ENCODE assay signal across 18 mouse cellular contexts in genomic region chr13:45569932-45570331, GRCm38 (mm10).
A peak's percentile ranks its signal among the peaks of the same experiment; 100 is the strongest.
DNase-seq lines count a peak whose midpoint lies in the region; ATAC-seq lines count a peak whose summit lies in the region.
"Had no signal": no experiment of that assay in that cellular context is flagged by ENCODE, and none has a peak within 500 bp of the region (broad histone marks: within the 10 kb centered on the region; RNA-seq: fewer than 3 reads in every experiment).

No protein-coding gene starts in this region.

- no peaks in the 10 kb centered on the region; the same call in none of the 2 replicates for H3K36me3 ChIP-seq in heart, embryonic 11.5 days (ENCODE audit: control insufficient read depth, insufficient read depth, low read length)

- intact Hi-C loops in heart, postnatal 10 days (cut with DNase I) = no loop called here

- WGBS in heart, embryonic 11.5 days (ENCODE audit: insufficient replicate concordance) = 67% methylated on average over 7 of the region's 7 CpGs

- no peak overlapping the region for H3K27ac ChIP-seq in heart, embryonic 11.5 days (ENCODE audit: low read depth, low read length)
- H3K27ac ChIP-seq: embryonic facial prominence, embryonic 15.5 days; heart, embryonic 15.5 days; hindbrain, postnatal 0 days; limb, embryonic 13.5 days; midbrain, embryonic 13.5 days; stomach, postnatal 0 days had no signal

- H3K9me3 ChIP-seq in heart, embryonic 11.5 days (replicated peaks; ENCODE audit: control insufficient read depth, low read length) = no peaks in the 10 kb centered on the region
- H3K9me3 ChIP-seq: embryonic facial prominence, embryonic 15.5 days; heart, embryonic 15.5 days; limb, embryonic 13.5 days; midbrain, embryonic 13.5 days had no signal

- no peak for ATAC-seq in heart, embryonic 11.5 days (replicated peaks; ENCODE audit: insufficient number of reproducible peaks, low FRiP score, low TSS enrichment)
- no peak for ATAC-seq in megakaryocyte-erythroid progenitor cell, adult 5-6 weeks (replicated peaks; ENCODE audit: low FRiP score, low TSS enrichment, poor library complexity, severe bottlenecking)
- ATAC-seq: CD4-positive, CD25-positive, alpha-beta regulatory T cell, adult 4 months; forebrain, embryonic 14.5 days; hindbrain, postnatal 0 days; liver, postnatal 0 days; midbrain, embryonic 13.5 days had no signal

- H3K4me2 ChIP-seq in heart, embryonic 11.5 days = no peak overlapping the region
- H3K4me2 ChIP-seq: embryonic facial prominence, embryonic 15.5 days; heart, embryonic 15.5 days; limb, embryonic 13.5 days; midbrain, embryonic 13.5 days had no signal

- peak; percentile 37 to 53 for DNase-seq in heart, postnatal 10 days
- DNase-seq in 3134 (ENCODE audit: extremely low read depth, insufficient read length, low spot score) = peak; percentile 39
- DNase-seq in adipocyte (ENCODE audit: low spot score) = peak; percentile 15
- peak; percentile 38 to 64 for DNase-seq in cerebellum, postnatal 14 days
- DNase-seq in kidney, postnatal 10 days = no peak
- DNase-seq: liver, postnatal 0 days; lung, postnatal 4 days; thymus, postnatal 36 days had no signal

- no peak overlapping the region for H3K9ac ChIP-seq in heart, embryonic 11.5 days (ENCODE audit: low read depth, low read length)
- H3K9ac ChIP-seq: embryonic facial prominence, embryonic 15.5 days; heart, embryonic 15.5 days; limb, embryonic 13.5 days; liver, postnatal 0 days; midbrain, embryonic 13.5 days had no signal

- H3K4me1 ChIP-seq in heart, embryonic 11.5 days (ENCODE audit: control insufficient read depth, insufficient read depth, low read length) = peaks cover 3% of the 10 kb centered on the region; the same call in 1 of the 2 replicates

- no peaks in the 10 kb centered on the region for H3K27me3 ChIP-seq in heart, embryonic 11.5 days (ENCODE audit: control insufficient read depth, insufficient read depth, low read length)
- H3K27me3 ChIP-seq: embryonic facial prominence, embryonic 15.5 days; heart, embryonic 15.5 days; limb, embryonic 13.5 days; midbrain, embryonic 13.5 days had no signal

- H3K4me3 ChIP-seq in heart, embryonic 11.5 days (ENCODE audit: low read depth, low read length) = no peak overlapping the region
- H3K4me3 ChIP-seq: embryonic facial prominence, embryonic 15.5 days; heart, embryonic 15.5 days; limb, embryonic 13.5 days; midbrain, embryonic 13.5 days had no signal
